8 mouse cellular contexts compared by ENCODE assay signal in the genomic region with DNA sequence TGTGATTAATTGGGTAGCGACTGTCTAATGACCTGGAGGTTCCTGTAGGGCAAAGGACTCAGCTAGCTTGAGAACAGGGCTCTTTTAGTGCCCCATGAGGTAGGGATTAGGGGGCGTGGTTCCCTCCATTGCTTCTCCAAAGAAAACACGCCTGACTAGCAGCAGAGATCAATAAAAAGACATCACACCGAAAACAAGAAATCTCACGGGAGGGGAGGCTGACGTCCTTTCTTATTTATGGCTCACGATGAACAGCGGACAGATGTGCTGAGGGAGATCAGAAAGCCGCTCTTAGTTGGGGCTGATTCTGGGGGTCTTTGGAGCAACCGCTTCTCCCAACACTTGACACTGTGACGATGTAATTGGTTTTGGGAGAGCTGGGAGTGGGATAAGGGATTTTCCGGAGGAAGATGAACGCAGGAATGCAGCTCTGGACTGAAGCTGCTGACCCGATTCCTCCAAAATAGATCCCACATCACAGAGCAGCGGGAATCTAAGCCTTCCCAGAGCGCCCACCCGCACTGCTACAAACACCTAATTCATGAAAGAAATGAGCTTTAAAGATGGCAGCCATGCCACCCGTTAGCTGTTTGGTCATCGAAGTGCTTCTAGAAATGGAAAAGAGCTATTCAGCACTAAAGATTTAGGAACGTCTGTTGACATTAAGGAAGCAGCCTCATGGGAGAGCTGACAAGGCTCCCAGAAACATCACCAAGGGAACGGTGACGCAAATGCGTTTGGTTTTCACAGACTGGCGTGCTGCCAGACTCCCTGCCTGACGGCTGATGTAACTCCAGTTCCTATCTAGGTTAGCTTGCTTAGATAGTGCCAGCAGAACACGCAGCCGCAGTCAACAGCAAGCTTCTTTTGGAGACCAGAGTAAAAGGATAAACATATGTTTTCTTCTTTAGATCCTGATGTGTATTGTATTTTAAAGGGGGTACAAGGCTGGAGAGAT. TPM values are rescaled to one million over a fixed set of nuclear protein-coding genes. Genes with fewer than 3 reads are reported as not detected.
DNase-seq lines count a peak whose midpoint lies in the region; ATAC-seq and TF ChIP-seq lines count a peak whose summit lies in the region.

No protein-coding gene starts in this region.

- peaks cover 8 to 16% of the 10 kb centered on the region in 2 experiments for H3K4me1 ChIP-seq in MEL (ENCODE audit: control insufficient read depth in 1 of 2, insufficient read depth in 2 of 2, low read length in 2 of 2)
- peaks cover 4% of the 10 kb centered on the region; the same call in 1 of the 2 replicates for H3K4me1 ChIP-seq in cerebellum, adult 2 months (ENCODE audit: control insufficient read depth, insufficient read depth, low read length)
- peaks cover 13% of the 10 kb centered on the region for H3K4me1 ChIP-seq in forebrain, embryonic 16.5 days (replicated peaks; ENCODE audit: control insufficient read depth, insufficient read depth, low read length)
- peaks cover 24% of the 10 kb centered on the region for H3K4me1 ChIP-seq in neural tube, embryonic 15.5 days

- H3K9ac ChIP-seq in MEL (ENCODE audit: control insufficient read depth, low read depth, low read length, poor library complexity, severe bottlenecking): peak overlapping the region; percentile 60
- H3K9ac ChIP-seq in forebrain, embryonic 16.5 days (replicated peaks; ENCODE audit: low read depth, low read length): peak overlapping the region; percentile 60
- peak overlapping the region; percentile 42; the same call in 1 of the 2 replicates for H3K9ac ChIP-seq in neural tube, embryonic 15.5 days (replicated peaks)

- H3K79me2 ChIP-seq in MEL (ENCODE audit: control insufficient read depth, insufficient read depth, low read length, poor library complexity): no peaks in the 10 kb centered on the region

- peak; percentile 94 for ATAC-seq in forebrain, embryonic 16.5 days
- ATAC-seq in neural tube, embryonic 15.5 days (ENCODE audit: low FRiP score): peak; percentile 87

- no peak for TF ChIP-seq RAD21 in MEL (IDR thresholded peaks at IDR 0.05; ENCODE audit: low read depth, low read length)

- peak overlapping the region; percentile 47 to 72 for H3K4me3 ChIP-seq in MEL (ENCODE audit: control insufficient read depth in 1 of 2, insufficient read depth in 1 of 2, low read depth in 2 of 2, low read length in 2 of 2)
- peak overlapping the region; percentile 39 for H3K4me3 ChIP-seq in cerebellum, adult 2 months (replicated peaks; ENCODE audit: insufficient read depth, low read depth, low read length)
- H3K4me3 ChIP-seq in forebrain, embryonic 16.5 days (replicated peaks; ENCODE audit: low read length): peak overlapping the region; percentile 41
- peak overlapping the region; percentile 47 for H3K4me3 ChIP-seq in layer of hippocampus, adult 2 months
- peak overlapping the region; percentile 25 for H3K4me3 ChIP-seq in neural tube, embryonic 15.5 days (replicated peaks)

- TF ChIP-seq EP300 in MEL (IDR thresholded peaks at IDR 0.05; ENCODE audit: low read depth in 1 of 2, low read length in 2 of 2): peak; percentile 67 to 76

- TF ChIP-seq POLR2A in MEL (IDR thresholded peaks at IDR 0.05; ENCODE audit: control insufficient read depth in 1 of 2, insufficient read depth in 1 of 2, low read depth in 1 of 2, low read length in 2 of 2, poor library complexity in 1 of 2): peak in 1 of 2 experiments; percentile 39; a peak in 1 of 4 replicates
- TF ChIP-seq POLR2A in cerebellum, adult 2 months (IDR thresholded peaks at IDR 0.05; ENCODE audit: borderline replicate concordance, insufficient read depth, low read length): peak; percentile 49; the same call in 1 of the 2 replicates

- 8% methylated on average over 27 of the region's 27 CpGs for WGBS in cerebellum, adult 2 months
- WGBS in forebrain, embryonic 16.5 days: under 1% methylated on average over 27 of the region's 27 CpGs
- WGBS in neural tube, embryonic 15.5 days: 2% methylated on average over 27 of the region's 27 CpGs

- intact Hi-C loops in heart, postnatal 14 days (cut with DNase I): no loop called here

- peak overlapping the region; percentile 82 for H3K4me2 ChIP-seq in forebrain, embryonic 16.5 days (ENCODE audit: low read length)
- H3K4me2 ChIP-seq in neural tube, embryonic 15.5 days: peak overlapping the region; percentile 57

- H3K36me3 ChIP-seq in MEL (ENCODE audit: control insufficient read depth in 1 of 2, insufficient read depth in 2 of 2, low read length in 2 of 2): peaks cover 0 to 4% of the 10 kb centered on the region in 2 experiments; a peak in 2 of 4 replicates
- no peaks in the 10 kb centered on the region for H3K36me3 ChIP-seq in forebrain, embryonic 16.5 days (ENCODE audit: control insufficient read depth, insufficient read depth)
- H3K36me3 ChIP-seq in neural tube, embryonic 15.5 days: no peaks in the 10 kb centered on the region

- no peak for TF ChIP-seq CTCF in MEL (IDR thresholded peaks at IDR 0.05 in 2 of 3, conservative IDR thresholded peaks at IDR 0.05 in 1 of 3; ENCODE audit: control insufficient read depth in 1 of 3, insufficient read depth in 1 of 3, low read depth in 2 of 3, low read length in 3 of 3, poor library complexity in 1 of 3, severe bottlenecking in 1 of 3)
- no peak for TF ChIP-seq CTCF in cerebellum, adult 2 months (IDR thresholded peaks at IDR 0.05; ENCODE audit: borderline replicate concordance, insufficient read depth, low read depth, low read length)
- no peak for TF ChIP-seq CTCF in layer of hippocampus, adult 2 months (conservative IDR thresholded peaks at IDR 0.05)

- peak; percentile 97 for DNase-seq in MEL (ENCODE audit: low read depth, low spot score)
- DNase-seq in cerebellum, adult 2 months: peak; percentile 98 to 99
- DNase-seq in heart, postnatal 14 days: peak; percentile 97
- DNase-seq in layer of hippocampus, adult 2 months (ENCODE audit: low spot score in 2 of 2): peak; percentile 94 to 97
- peak; percentile 97 to 99 for DNase-seq in lung, adult 18-20 months
- DNase-seq in testis, postnatal 10 days (ENCODE audit: low spot score): peak; percentile 91

- H3K27ac ChIP-seq in MEL (ENCODE audit: control insufficient read depth, low read depth, low read length): peak overlapping the region; percentile 76
- peak overlapping the region; percentile 93 for H3K27ac ChIP-seq in cerebellum, adult 2 months (ENCODE audit: insufficient read depth, low read length)
- peak overlapping the region; percentile 95 for H3K27ac ChIP-seq in forebrain, embryonic 16.5 days (ENCODE audit: low read length)
- H3K27ac ChIP-seq in layer of hippocampus, adult 2 months: peak overlapping the region; percentile 95
- peak overlapping the region; percentile 92 for H3K27ac ChIP-seq in neural tube, embryonic 15.5 days (replicated peaks)

- H3K27me3 ChIP-seq in MEL (ENCODE audit: control insufficient read depth in 1 of 2, insufficient read depth in 2 of 2, low read length in 2 of 2): no peaks in the 10 kb centered on the region
- H3K27me3 ChIP-seq in cerebellum, adult 2 months (ENCODE audit: control insufficient read depth, insufficient read depth, low read length): no peaks in the 10 kb centered on the region
- H3K27me3 ChIP-seq in forebrain, embryonic 16.5 days (replicated peaks; ENCODE audit: control insufficient read depth, insufficient read depth, low read length): no peaks in the 10 kb centered on the region
- no peaks in the 10 kb centered on the region for H3K27me3 ChIP-seq in neural tube, embryonic 15.5 days (replicated peaks)

- H3K9me3 ChIP-seq in MEL (replicated peaks; ENCODE audit: insufficient read depth, low read length): no peaks in the 10 kb centered on the region
- H3K9me3 ChIP-seq in forebrain, embryonic 16.5 days (ENCODE audit: control insufficient read depth, low read length): no peaks in the 10 kb centered on the region
- H3K9me3 ChIP-seq in neural tube, embryonic 15.5 days (replicated peaks): no peaks in the 10 kb centered on the region

TF ChIP-seq in MEL, 35 proteins besides CTCF, POLR2A, EP300 and RAD21 (continues in another document):
- TF ChIP-seq ZMIZ1 (IDR thresholded peaks at IDR 0.05; ENCODE audit: low read depth, low read length) (no peak), RCOR1 (IDR thresholded peaks at IDR 0.05; ENCODE audit: low read depth, low read length) (no peak; the same call in 1 of the 2 replicates), MAFK (IDR thresholded peaks at IDR 0.05; ENCODE audit: borderline replicate concordance, low read depth, low read length) (0 out of 2 replicates have a peak, but pooled peaks have one; percentile 26), MEF2A (IDR thresholded peaks at IDR 0.05; ENCODE audit: extremely low read depth, insufficient replicate concordance, low read depth, low read length, poor library complexity, severe bottlenecking) (no peak), ZNF384 (IDR thresholded peaks at IDR 0.05; ENCODE audit: low read depth, low read length) (no peak), MAX (IDR thresholded peaks at IDR 0.05; ENCODE audit: low read length) (peak; percentile 82), JUND (IDR thresholded peaks at IDR 0.05; ENCODE audit: low read depth, low read length) (0 out of 2 replicates have a peak, but pooled peaks have one; percentile 30), SIN3A (IDR thresholded peaks at IDR 0.05; ENCODE audit: low read length) (peak; percentile 98), POLR2AphosphoS5 (IDR thresholded peaks at IDR 0.05; ENCODE audit: borderline replicate concordance, low read depth, low read length) (no peak), GABPA (IDR thresholded peaks at IDR 0.05; ENCODE audit: low read depth, low read length) (no peak), TBP (IDR thresholded peaks at IDR 0.05; ENCODE audit: low read depth, low read length) (no peak), ETS1 (IDR thresholded peaks at IDR 0.05; ENCODE audit: low read depth, low read length) (peak; percentile 99), USF1 (IDR thresholded peaks at IDR 0.05; ENCODE audit: low read depth, low read length) (no peak), MYB (IDR thresholded peaks at IDR 0.05; ENCODE audit: low read depth, low read length) (no peak), MXI1 (IDR thresholded peaks at IDR 0.05; ENCODE audit: low read depth, low read length) (peak; percentile 93), TCF12 (IDR thresholded peaks at IDR 0.05; ENCODE audit: low read depth, low read length) (peak; percentile 55; the same call in 1 of the 2 replicates), HCFC1 (IDR thresholded peaks at IDR 0.05; ENCODE audit: low read depth, low read length) (peak; percentile 67), CHD2 (IDR thresholded peaks at IDR 0.05; ENCODE audit: low read length) (no peak), ZKSCAN1 (IDR thresholded peaks at IDR 0.05; ENCODE audit: low read depth, low read length) (no peak)

RNA-seq across cellular contexts. Expression of a gene that starts 42.0 kb away (rescaled TPM):
- 5.4 and 6.0 TPM in 2 replicates for total RNA-seq in MEL (2012; rRNA removed)
- polyA plus RNA-seq in MEL (2012; ENCODE audit: insufficient read depth in 1 of 2, insufficient read length in 2 of 2, low read depth in 1 of 2, low replicate concordance in 2 of 2, missing spikeins in 1 of 2): 1 to 10 TPM in 1 of 2 experiments, not detected in 1; 8.4 TPM
- 7.1 and 8.2 TPM in 2 replicates for polyA plus RNA-seq in cerebellum, adult 2 months (2012; rRNA removed)
- 1.8 TPM in 2 replicates for polyA plus RNA-seq in forebrain, embryonic 16.5 days (2015; fragmentation: Nextera tagmentation; extraction: Ambion mirVana)
- total RNA-seq in heart, postnatal 14 days (2021): 1 to 10 TPM; 5.6 to 5.7 TPM
- total RNA-seq in layer of hippocampus, adult 2 months (2021): 1 to 10 TPM; 4.6 to 4.9 TPM
- polyA plus RNA-seq in neural tube, embryonic 15.5 days (2015; fragmentation: Nextera tagmentation; extraction: Ambion mirVana): 1.6 and 2.0 TPM in 2 replicates

Comparison
In these comparisons a context has a peak if more than half of its experiments do, and no peak if none do; other contexts are left out.
1. Peak in every context shown above with its lines: DNase-seq, ATAC-seq, H3K4me3 ChIP-seq and H3K27ac ChIP-seq.